Mouse (Mus musculus): Measurements from ENCODE around the gene Mak.
A peak's percentile ranks its signal among the peaks of the same experiment; 100 is the strongest.

DNA sequence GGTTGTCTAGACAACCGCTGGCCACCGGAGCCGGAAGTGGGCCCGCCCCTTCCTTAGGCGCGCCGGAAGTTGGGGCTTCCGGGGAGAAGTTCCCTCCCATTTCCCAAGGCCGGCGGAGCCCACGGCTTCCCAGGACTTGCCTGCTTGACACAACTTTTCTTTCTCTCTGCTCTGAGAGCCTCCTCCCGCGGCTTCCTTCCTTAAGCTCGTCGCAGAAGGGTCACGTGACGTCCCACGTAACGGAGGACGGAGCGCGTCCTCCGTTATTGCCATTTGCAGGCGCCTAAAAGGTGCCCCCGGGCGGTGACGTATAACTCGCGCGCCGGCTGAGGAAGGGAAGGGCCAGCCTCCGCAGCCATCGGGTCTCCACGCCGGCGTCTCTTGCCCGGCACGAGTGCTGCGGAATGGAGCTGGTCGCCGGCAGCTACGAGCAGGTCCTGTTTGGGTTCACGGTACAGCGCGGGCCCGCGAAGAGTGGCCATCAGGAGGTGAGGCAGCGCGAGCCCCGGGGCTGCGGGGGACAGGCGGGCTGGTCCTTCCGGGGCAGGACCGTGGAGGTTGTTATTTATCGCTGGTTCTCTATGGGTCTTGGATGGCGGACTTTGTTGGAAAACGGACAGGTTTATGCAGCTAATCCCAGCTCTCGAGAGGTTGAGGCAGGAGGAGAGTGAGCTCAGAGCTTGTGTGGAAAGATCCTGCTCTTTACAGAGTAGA is 78.4 kb downstream of the Mak start, which contains the start of gene Pak1ip1:
- TF ChIP-seq CTCF (IDR thresholded peaks at IDR 0.05; ENCODE audit: insufficient read depth, low read depth, low read length) (no peak), POLR2A (IDR thresholded peaks at IDR 0.05; ENCODE audit: insufficient read depth, low read depth, low read length) (peak; percentile 53)
